Mouse (Mus musculus): ENCODE data around the gene Tmem158. TPM values are rescaled to one million over a fixed set of nuclear protein-coding genes. Genes with fewer than 3 reads are reported as not detected.

Gene Tmem158
- polyA plus RNA-seq, 1 experiment = 2.8 TPM

- H3K36me3 ChIP-seq (ENCODE audit: control insufficient read depth, insufficient read depth, low read length) = no peaks in the 10 kb centered on the region
- no peaks in the 10 kb centered on the region for H3K27me3 ChIP-seq (replicated peaks; ENCODE audit: control insufficient read depth, insufficient read depth, low read length)
- TF ChIP-seq CTCF (conservative IDR thresholded peaks at IDR 0.05; ENCODE audit: insufficient read depth, insufficient read length, low read depth, low read length) (no peak), POLR2A (IDR thresholded peaks at IDR 0.05; ENCODE audit: low read depth, low read length) (no peak)
- DNase-seq = no peak
- 47% methylated on average over 2 of the region's 2 CpGs for WGBS
- no peak overlapping the region for H3K4me3 ChIP-seq (ENCODE audit: insufficient read depth, low read depth, low read length)
- H3K4me1 ChIP-seq (ENCODE audit: control insufficient read depth, insufficient read depth, low read length) = no peaks in the 10 kb centered on the region
- no peak overlapping the region for H3K27ac ChIP-seq (ENCODE audit: insufficient read depth, low read depth, low read length)
These were observed 13.3 kb upstream of the Tmem158 start for GRCm38 (mm10) chr9:123273876-123274275.

GRCm38 (mm10) chr9:123271552-123271951 lies 11.0 kb upstream of the Tmem158 start:
- Histone ChIP-seq H3K4me3 (ENCODE audit: insufficient read depth, low read depth, low read length) (no peak overlapping the region), H3K27me3 (replicated peaks; ENCODE audit: control insufficient read depth, insufficient read depth, low read length) (no peaks in the 10 kb centered on the region), H3K27ac (ENCODE audit: insufficient read depth, low read depth, low read length) (no peak overlapping the region), H3K36me3 (ENCODE audit: control insufficient read depth, insufficient read depth, low read length) (no peaks in the 10 kb centered on the region), H3K4me1 (ENCODE audit: control insufficient read depth, insufficient read depth, low read length) (no peaks in the 10 kb centered on the region)
- TF ChIP-seq POLR2A (IDR thresholded peaks at IDR 0.05; ENCODE audit: low read depth, low read length) = no peak
- TF ChIP-seq CTCF (conservative IDR thresholded peaks at IDR 0.05; ENCODE audit: insufficient read depth, insufficient read length, low read depth, low read length) = no peak
- no peak for DNase-seq
- WGBS = 73% methylated on average over 4 of the region's 4 CpGs

GRCm38 (mm10) chr9:123269906-123270558 lies 9.5 kb upstream of the Tmem158 start:
- Histone ChIP-seq H3K4me3 (ENCODE audit: insufficient read depth, low read depth, low read length) (no peak overlapping the region), H3K36me3 (ENCODE audit: control insufficient read depth, insufficient read depth, low read length) (no peaks in the 10 kb centered on the region), H3K4me1 (ENCODE audit: control insufficient read depth, insufficient read depth, low read length) (no peaks in the 10 kb centered on the region), H3K27ac (ENCODE audit: insufficient read depth, low read depth, low read length) (no peak overlapping the region), H3K27me3 (replicated peaks; ENCODE audit: control insufficient read depth, insufficient read depth, low read length) (no peaks in the 10 kb centered on the region)
- 87% methylated on average over 2 of the region's 2 CpGs for WGBS
- no peak for TF ChIP-seq POLR2A (IDR thresholded peaks at IDR 0.05; ENCODE audit: low read depth, low read length)
- TF ChIP-seq CTCF (conservative IDR thresholded peaks at IDR 0.05; ENCODE audit: insufficient read depth, insufficient read length, low read depth, low read length) = no peak
- DNase-seq = no peak

GRCm38 (mm10) chr9:123259896-123260610 lies 511 bp downstream of the Tmem158 start:
- peak; percentile 85 for DNase-seq
- Histone ChIP-seq H3K27me3 (replicated peaks; ENCODE audit: control insufficient read depth, insufficient read depth, low read length) (no peaks in the 10 kb centered on the region), H3K27ac (ENCODE audit: insufficient read depth, low read depth, low read length) (no peak overlapping the region), H3K36me3 (ENCODE audit: control insufficient read depth, insufficient read depth, low read length) (no peaks in the 10 kb centered on the region), H3K4me1 (ENCODE audit: control insufficient read depth, insufficient read depth, low read length) (no peaks in the 10 kb centered on the region), H3K4me3 (ENCODE audit: insufficient read depth, low read depth, low read length) (peak overlapping the region; percentile 56)
- no peak for TF ChIP-seq POLR2A (IDR thresholded peaks at IDR 0.05; ENCODE audit: low read depth, low read length)
- TF ChIP-seq CTCF (conservative IDR thresholded peaks at IDR 0.05; ENCODE audit: insufficient read depth, insufficient read length, low read depth, low read length) = no peak
- under 1% methylated on average over 92 of the region's 92 CpGs for WGBS

GRCm38 (mm10) chr9:123259461-123259895 lies 1.1 kb downstream of the Tmem158 start:
- Histone ChIP-seq H3K4me3 (ENCODE audit: insufficient read depth, low read depth, low read length) (peak overlapping the region; percentile 56; the same call in 1 of the 2 replicates), H3K27me3 (replicated peaks; ENCODE audit: control insufficient read depth, insufficient read depth, low read length) (no peaks in the 10 kb centered on the region), H3K4me1 (ENCODE audit: control insufficient read depth, insufficient read depth, low read length) (no peaks in the 10 kb centered on the region), H3K36me3 (ENCODE audit: control insufficient read depth, insufficient read depth, low read length) (no peaks in the 10 kb centered on the region), H3K27ac (ENCODE audit: insufficient read depth, low read depth, low read length) (no peak overlapping the region)
- no peak for TF ChIP-seq POLR2A (IDR thresholded peaks at IDR 0.05; ENCODE audit: low read depth, low read length)
- TF ChIP-seq CTCF (conservative IDR thresholded peaks at IDR 0.05; ENCODE audit: insufficient read depth, insufficient read length, low read depth, low read length) = peak; percentile 86
- peak; percentile 10 for DNase-seq
- 3% methylated on average over 45 of the region's 45 CpGs for WGBS

- Histone ChIP-seq H3K4me1 (ENCODE audit: control insufficient read depth, insufficient read depth, low read length) (no peaks in the 10 kb centered on the region), H3K36me3 (ENCODE audit: control insufficient read depth, insufficient read depth, low read length) (no peaks in the 10 kb centered on the region), H3K27ac (ENCODE audit: insufficient read depth, low read depth, low read length) (no peak overlapping the region), H3K4me3 (ENCODE audit: insufficient read depth, low read depth, low read length) (no peak overlapping the region), H3K27me3 (replicated peaks; ENCODE audit: control insufficient read depth, insufficient read depth, low read length) (no peaks in the 10 kb centered on the region)
- WGBS = 64% methylated on average over 10 of the region's 10 CpGs
- TF ChIP-seq CTCF (conservative IDR thresholded peaks at IDR 0.05; ENCODE audit: insufficient read depth, insufficient read length, low read depth, low read length) = no peak
- TF ChIP-seq POLR2A (IDR thresholded peaks at IDR 0.05; ENCODE audit: low read depth, low read length) = no peak
- no peak for DNase-seq
These were observed 1.8 kb downstream of the Tmem158 start for GRCm38 (mm10) chr9:123258796-123259195.

GRCm38 (mm10) chr9:123255736-123256135 lies 4.8 kb downstream of the Tmem158 start:
- H3K27ac ChIP-seq (ENCODE audit: insufficient read depth, low read depth, low read length) = no peak overlapping the region
- H3K4me3 ChIP-seq (ENCODE audit: insufficient read depth, low read depth, low read length) = no peak overlapping the region
- DNase-seq = no peak
- no peak for TF ChIP-seq CTCF (conservative IDR thresholded peaks at IDR 0.05; ENCODE audit: insufficient read depth, insufficient read length, low read depth, low read length)
- TF ChIP-seq POLR2A (IDR thresholded peaks at IDR 0.05; ENCODE audit: low read depth, low read length) = no peak
- no peaks in the 10 kb centered on the region for H3K36me3 ChIP-seq (ENCODE audit: control insufficient read depth, insufficient read depth, low read length)
- 95% methylated on average over 3 of the region's 3 CpGs for WGBS
- no peaks in the 10 kb centered on the region for H3K27me3 ChIP-seq (replicated peaks; ENCODE audit: control insufficient read depth, insufficient read depth, low read length)
- H3K4me1 ChIP-seq (ENCODE audit: control insufficient read depth, insufficient read depth, low read length) = no peaks in the 10 kb centered on the region
